Mouse (Mus musculus) hindbrain, embryonic 16.5 days (tissue): ENCODE results near the gene Mfap1a. TPM values are rescaled to one million over a fixed set of nuclear protein-coding genes. Genes with fewer than 3 reads are reported as not detected.
"Not testable (repeated sequence)": the region's sequence is repeated elsewhere in the genome, so short reads cannot be mapped to it uniquely, and the experiment has no call there.

ENCODE experiments used
- ATAC-seq: fragments of 200-750 bp; cut with Nextera tagmentation; 2 replicates; pipeline ENCODE4 v1.8.0; 2017; ENCODE audit warnings: moderate TSS enrichment, moderate library complexity
- H3K27ac ChIP-seq: fragments of 300-500 bp; sonication (generic); 2 replicates; pipeline ENCODE4 v1.5.1; 2014; ENCODE audit warnings: low read depth, mild to moderate bottlenecking, control low read depth, low read length, moderate library complexity
- H3K27me3 ChIP-seq: fragments of 300-500 bp; sonication (generic); replicated peaks from 2 replicates; pipeline ENCODE4 v1.6.1; 2014; ENCODE audit warnings: low read length; ENCODE audit not compliant: control insufficient read depth, insufficient read depth
- H3K36me3 ChIP-seq: fragments of 300-500 bp; sonication (generic); 2 replicates; pipeline ENCODE4 v1.6.1; 2014; ENCODE audit warnings: mild to moderate bottlenecking, low read length, moderate library complexity, mixed read lengths; ENCODE audit not compliant: control insufficient read depth, insufficient read depth
- H3K4me1 ChIP-seq: fragments of 300-500 bp; sonication (generic); 2 replicates; pipeline ENCODE4 v1.6.1; 2014; ENCODE audit warnings: low read depth, low read length; ENCODE audit not compliant: control insufficient read depth, insufficient read depth
- H3K4me2 ChIP-seq: fragments of 300-500 bp; sonication (generic); 2 replicates; pipeline ENCODE4 v1.6.1; 2014; ENCODE audit warnings: mild to moderate bottlenecking, low read length, control low read depth, moderate library complexity
- H3K4me3 ChIP-seq: fragments of 300-500 bp; sonication (generic); 2 replicates; pipeline ENCODE4 v1.5.1; 2014; ENCODE audit warnings: mild to moderate bottlenecking, low read length, control low read depth, moderate library complexity
- H3K9ac ChIP-seq: fragments of 300-500 bp; sonication (generic); 2 replicates; pipeline ENCODE4 v1.6.1; 2014; ENCODE audit warnings: low read depth, mild to moderate bottlenecking, control low read depth, low read length, moderate library complexity
- H3K9me3 ChIP-seq: fragments of 300-500 bp; sonication (generic); 2 replicates; pipeline ENCODE4 v1.6.1; 2014; ENCODE audit warnings: mild to moderate bottlenecking, low read length, moderate library complexity; ENCODE audit not compliant: control insufficient read depth
- WGBS: fragments of 180-500 bp; shearing (Covaris S2); extraction: QIAGEN DNeasy Blood & Tissue Kit; methylation state at CpG from one replicate; pipeline ENCODE4 v1.1.7; 2014; 5-methylcytosine and 5-hydroxymethylcytosine counted together
- polyA plus RNA-seq: library from polyadenylated mRNA; unstranded; fragments of >200 nt; fragmentation: Nextera tagmentation; extraction: Ambion mirVana; gene quantifications from 2 replicates; pipeline ENCODE4 v1.2.1, GENCODE M21; 2015

Gene Mfap1a
- 28.4 and 28.6 TPM in 2 replicates for polyA plus RNA-seq

DNA sequence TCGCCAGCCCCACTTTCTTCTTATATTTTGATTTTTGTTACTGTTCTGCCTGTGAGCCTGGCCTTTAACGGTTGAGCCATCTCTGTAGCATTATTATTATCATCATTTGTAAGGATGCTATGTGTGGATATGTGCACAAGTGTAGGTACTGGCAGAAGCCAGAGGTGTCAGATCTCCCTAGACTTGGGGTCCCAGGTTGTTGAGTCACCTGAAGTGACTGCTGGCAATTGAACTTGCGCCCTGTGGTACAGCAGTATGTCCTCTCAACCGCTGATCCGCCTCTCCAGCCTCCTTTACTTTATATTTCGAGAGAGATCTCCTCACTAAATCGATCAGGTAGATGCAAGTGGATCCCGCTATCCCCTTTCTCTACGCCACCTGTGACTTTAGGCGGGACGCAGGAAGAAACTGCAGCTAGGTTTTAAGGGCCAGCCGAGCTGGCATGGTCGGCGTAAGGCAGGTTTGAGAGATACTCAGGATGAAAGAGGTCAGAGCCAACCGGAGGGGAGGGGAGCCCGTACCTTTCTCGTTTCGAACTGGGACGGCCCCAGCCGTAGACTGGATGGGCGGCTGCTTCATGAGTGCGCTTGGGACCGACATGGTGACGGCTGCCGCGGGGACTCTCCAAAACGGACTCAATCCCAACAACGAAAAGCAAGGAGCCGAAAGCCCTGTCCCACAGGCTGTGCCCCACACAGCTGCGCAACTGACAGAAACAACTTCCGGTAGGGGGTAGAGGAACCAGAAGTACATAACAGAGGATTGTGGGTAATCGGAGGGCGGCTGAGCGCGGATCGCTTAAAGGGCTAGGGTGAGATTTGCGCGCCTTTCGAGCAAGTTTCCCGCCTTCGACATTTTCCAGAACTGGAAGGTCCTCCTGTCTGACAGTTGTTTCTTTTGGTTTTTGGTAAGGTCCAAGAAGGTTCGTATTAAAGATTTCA is at the start of gene Mfap1a, which contains the start of gene Wdr76:
Gene Mfap1a, minus strand, starts transcription at position 724 of the 941 bp plus-strand sequence.
Gene Wdr76, plus strand, starts transcription at position 782 of the 941 bp plus-strand sequence.
- Histone ChIP-seq H3K4me3 (peak within 1 kb of the TSS; percentile 62), H3K4me2 (peak within 1 kb of the TSS; percentile 68), H3K27ac (peak within 1 kb of the TSS; percentile 66; the same call in 1 of the 2 replicates), H3K9ac (peak within 1 kb of the TSS; percentile 72)
- not testable (repeated sequence) for H3K27me3 ChIP-seq, H3K36me3 ChIP-seq, H3K9me3 ChIP-seq, H3K4me1 ChIP-seq
- peak; percentile 96 for ATAC-seq
- 6% methylated on average over 34 of the region's 42 CpGs for WGBS

DNA sequence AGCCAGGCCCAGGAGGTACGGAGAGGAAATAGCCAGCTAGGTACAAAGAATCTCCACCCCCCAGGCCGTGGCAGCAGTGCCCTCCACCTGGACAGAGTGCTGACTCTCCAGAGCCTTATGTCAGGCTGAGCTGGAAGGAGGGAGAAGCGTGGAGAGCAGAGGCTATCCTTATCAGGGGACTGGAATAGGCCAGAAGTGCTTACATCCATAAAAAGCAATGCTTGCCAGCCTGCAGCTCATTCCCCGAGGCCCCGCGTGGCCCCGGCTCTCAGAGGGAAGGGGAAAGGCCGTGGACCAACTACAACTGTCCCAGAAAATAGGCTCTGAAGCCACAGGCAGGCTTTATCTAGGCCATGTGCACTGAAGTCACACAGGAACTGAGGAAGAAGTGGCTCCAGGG is 44.8 kb upstream of the Mfap1a start:
- Histone ChIP-seq H3K27ac (no peak overlapping the region), H3K36me3 (peaks cover 16% of the 10 kb centered on the region; the same call in 1 of the 2 replicates), H3K4me3 (no peak overlapping the region), H3K27me3 (no peaks in the 10 kb centered on the region), H3K9me3 (no peaks in the 10 kb centered on the region), H3K9ac (no peak overlapping the region), H3K4me1 (no peaks in the 10 kb centered on the region), H3K4me2 (no peak overlapping the region)
- 94% methylated on average over 8 of the region's 8 CpGs for WGBS
- no peak for ATAC-seq

DNA sequence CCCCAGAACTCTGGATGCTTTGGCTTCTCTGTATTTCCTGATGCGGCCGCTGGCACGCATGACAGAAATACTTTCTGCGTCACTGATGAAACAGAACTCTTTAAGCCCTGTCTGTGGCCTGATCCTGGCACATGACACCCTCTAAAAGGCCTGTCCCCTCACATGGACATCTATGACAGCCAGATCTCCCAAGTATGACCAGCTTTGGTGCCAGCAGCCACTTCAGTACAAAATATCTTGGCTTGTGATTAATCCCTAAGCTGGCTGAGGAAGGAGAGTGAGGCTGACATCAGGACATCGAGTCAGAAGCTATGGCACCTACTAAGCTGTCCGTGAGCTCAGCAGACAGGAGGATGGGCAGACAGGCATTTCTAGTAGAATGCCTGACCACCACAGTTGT is 43.2 kb upstream of the Mfap1a start:
- Histone ChIP-seq H3K27ac (no peak overlapping the region), H3K4me2 (no peak overlapping the region), H3K4me3 (no peak overlapping the region), H3K27me3 (no peaks in the 10 kb centered on the region), H3K36me3 (peaks cover 20% of the 10 kb centered on the region; the same call in 1 of the 2 replicates), H3K9ac (no peak overlapping the region), H3K4me1 (no peaks in the 10 kb centered on the region), H3K9me3 (no peaks in the 10 kb centered on the region)
- ATAC-seq = no peak
- WGBS = 95% methylated on average over 6 of the region's 6 CpGs

DNA sequence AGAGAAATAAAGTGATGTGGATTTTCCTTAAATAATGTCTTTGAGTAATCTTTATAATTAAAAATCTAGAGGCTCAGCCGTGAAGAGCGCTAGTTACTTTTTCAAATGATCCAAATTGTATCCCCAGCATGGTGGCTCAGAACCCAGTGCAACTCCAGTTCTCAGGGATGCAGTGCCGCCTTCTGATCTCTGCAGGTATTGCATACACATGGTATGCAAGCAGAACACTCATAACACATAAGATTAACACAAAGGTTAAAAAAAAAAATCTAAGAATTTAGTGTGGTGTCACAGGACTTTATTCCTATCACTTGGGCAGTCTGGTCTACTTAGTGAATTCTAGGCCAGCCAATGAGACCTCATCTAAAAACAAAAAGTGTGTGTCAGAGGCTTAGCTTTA is 38.4 kb upstream of the Mfap1a start:
- ATAC-seq = no peak
- peaks cover 18% of the 10 kb centered on the region for H3K36me3 ChIP-seq
- 89% methylated on average over 3 of the region's 3 CpGs for WGBS
- no peaks in the 10 kb centered on the region for H3K27me3 ChIP-seq
- H3K4me3 ChIP-seq = no peak overlapping the region
- no peaks in the 10 kb centered on the region for H3K9me3 ChIP-seq
- H3K27ac ChIP-seq = no peak overlapping the region
- H3K9ac ChIP-seq = no peak overlapping the region
- H3K4me2 ChIP-seq = no peak overlapping the region
- H3K4me1 ChIP-seq = no peaks in the 10 kb centered on the region

DNA sequence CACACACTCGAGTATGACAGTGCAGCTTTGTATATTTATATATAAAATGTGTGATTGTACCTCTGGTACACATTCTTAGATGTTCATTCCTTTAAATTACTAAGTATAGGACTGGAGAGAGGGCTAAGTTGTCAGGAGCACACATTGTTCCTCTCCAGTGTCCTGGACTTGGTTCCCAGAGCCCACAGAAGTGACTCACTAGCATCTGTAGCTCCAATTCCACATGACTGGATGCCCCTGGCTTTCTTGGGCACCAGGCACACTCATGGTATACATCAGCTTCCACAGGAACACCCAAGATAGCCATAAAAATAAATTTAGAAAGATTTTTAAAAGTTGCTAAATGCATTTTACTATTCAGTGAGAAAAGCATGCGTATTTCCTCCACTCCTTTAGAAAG is 18.6 kb upstream of the Mfap1a start:
- no peak overlapping the region for H3K27ac ChIP-seq
- H3K27me3 ChIP-seq = no peaks in the 10 kb centered on the region
- no peak overlapping the region for H3K4me2 ChIP-seq
- no peaks in the 10 kb centered on the region for H3K4me1 ChIP-seq
- no peak overlapping the region for H3K4me3 ChIP-seq
- no peaks in the 10 kb centered on the region for H3K9me3 ChIP-seq
- no peak overlapping the region for H3K9ac ChIP-seq
- ATAC-seq = no peak
- 94% methylated on average over 2 of the region's 2 CpGs for WGBS
- no peaks in the 10 kb centered on the region for H3K36me3 ChIP-seq

DNA sequence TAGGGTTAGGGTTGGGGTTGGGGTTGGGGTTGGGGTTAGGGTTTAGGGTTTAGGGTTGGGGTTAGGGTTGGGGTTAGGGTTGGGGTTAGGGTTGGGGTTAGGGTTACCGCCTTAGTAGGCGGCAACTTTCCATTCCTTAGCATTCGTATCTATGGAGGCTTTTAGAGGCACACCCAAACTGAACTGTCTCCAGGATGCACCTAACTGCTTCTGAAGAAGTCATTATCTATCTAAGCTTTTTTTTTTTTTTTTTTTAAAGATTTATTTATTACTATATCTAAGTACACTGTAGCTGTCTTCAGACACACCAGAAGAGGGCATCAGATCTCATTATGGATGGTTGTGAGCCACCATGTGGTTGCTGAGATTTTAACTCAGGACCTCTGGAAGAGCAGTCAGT is 16.4 kb upstream of the Mfap1a start:
- ATAC-seq, H3K4me1 ChIP-seq, H3K27me3 ChIP-seq, H3K4me3 ChIP-seq, H3K9me3 ChIP-seq, H3K4me2 ChIP-seq, H3K36me3 ChIP-seq, H3K9ac ChIP-seq, H3K27ac ChIP-seq: not testable (repeated sequence)
- 98% methylated on average over 3 of the region's 3 CpGs for WGBS

DNA sequence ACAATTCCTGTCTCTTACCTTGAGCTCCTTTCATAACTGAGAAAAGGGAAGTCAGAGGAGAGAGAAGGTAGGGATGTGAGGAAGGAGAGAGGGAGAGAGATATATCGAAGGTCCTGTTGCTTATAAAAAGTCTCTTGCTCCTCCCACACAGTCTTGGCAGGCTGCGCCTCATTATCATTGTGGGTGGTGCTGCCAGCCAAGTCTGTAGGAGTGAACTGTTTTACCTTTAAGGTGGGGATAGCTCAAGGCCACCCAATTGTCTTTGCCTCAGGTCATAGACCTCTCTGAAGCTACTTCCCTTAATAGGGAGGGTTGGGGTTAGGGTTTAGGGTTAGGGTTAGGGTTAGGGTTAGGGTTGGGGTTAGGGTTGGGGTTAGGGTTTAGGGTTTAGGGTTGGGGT is 15.5 kb upstream of the Mfap1a start:
- Histone ChIP-seq H3K36me3 (no peaks in the 10 kb centered on the region), H3K4me1 (no peaks in the 10 kb centered on the region), H3K9ac (no peak overlapping the region), H3K27ac (no peak overlapping the region), H3K9me3 (no peaks in the 10 kb centered on the region), H3K4me2 (no peak overlapping the region), H3K4me3 (no peak overlapping the region), H3K27me3 (no peaks in the 10 kb centered on the region)
- WGBS = 89% methylated on average over 2 of the region's 2 CpGs
- ATAC-seq = no peak

DNA sequence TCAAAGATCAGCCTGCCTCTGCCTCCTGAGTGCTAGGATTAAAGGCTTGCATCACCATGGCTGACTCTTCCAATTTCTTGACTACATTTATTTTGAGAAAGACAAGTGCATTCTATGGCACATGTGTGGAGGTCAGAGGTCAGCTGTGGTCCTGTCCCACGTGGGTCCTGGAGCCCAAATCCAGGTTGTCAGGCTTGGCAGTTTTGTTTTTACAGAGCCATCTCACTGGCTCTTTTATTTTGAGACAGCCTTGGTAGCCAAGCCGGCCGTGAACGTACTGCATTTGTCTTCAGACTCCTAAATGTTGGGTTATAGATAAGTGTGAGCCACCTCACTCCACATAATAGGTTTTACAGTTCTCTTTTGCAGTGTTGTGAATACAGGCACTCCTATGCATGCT is 12.2 kb upstream of the Mfap1a start:
- H3K27ac ChIP-seq, H3K4me2 ChIP-seq, H3K4me1 ChIP-seq, H3K27me3 ChIP-seq, H3K9ac ChIP-seq, H3K4me3 ChIP-seq, ATAC-seq, H3K9me3 ChIP-seq, H3K36me3 ChIP-seq: not testable (repeated sequence)
- whole genome bisulfite sequencing = 95% methylated on average over 4 of the region's 4 CpGs

DNA sequence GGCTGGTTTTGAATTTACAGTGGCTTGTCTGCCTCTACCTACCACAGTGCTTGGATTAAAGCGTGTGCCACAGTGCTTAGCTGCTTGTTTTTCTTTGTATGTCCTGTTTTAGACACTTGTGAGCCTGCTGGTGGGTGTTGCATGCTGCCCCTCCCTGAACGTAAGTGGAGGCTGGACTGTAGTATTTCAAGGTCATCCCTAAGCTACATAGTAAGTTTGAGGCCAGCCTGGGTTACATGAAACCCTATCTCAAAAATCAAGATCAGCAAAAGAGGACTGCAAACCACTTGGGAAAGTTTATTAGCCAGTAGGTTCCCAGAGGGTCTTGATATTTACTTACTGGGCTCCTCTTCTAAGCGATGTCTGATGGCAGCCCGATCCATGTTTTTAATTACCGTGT is 11.6 kb upstream of the Mfap1a start:
- Histone ChIP-seq H3K36me3 (no peaks in the 10 kb centered on the region), H3K9ac (no peak overlapping the region), H3K27me3 (no peaks in the 10 kb centered on the region), H3K27ac (no peak overlapping the region), H3K4me1 (no peaks in the 10 kb centered on the region), H3K9me3 (no peaks in the 10 kb centered on the region), H3K4me2 (no peak overlapping the region), H3K4me3 (no peak overlapping the region)
- no peak for ATAC-seq
- whole genome bisulfite sequencing = 96% methylated on average over 5 of the region's 5 CpGs
